Mouse (Mus musculus) layer of hippocampus, adult 9-10 months (tissue): Measurements from ENCODE around the gene Glis3.
A peak's percentile ranks its signal among the peaks of the same experiment; 100 is the strongest.

Experiments used
- DNase-seq: peaks from one replicate; pipeline ENCODE4 v3.0.0; 2022; ENCODE audit warnings: low spot score

The Glis3 gene

GRCm38 (mm10) chr19:28679776-28680391 is at the start of gene Glis3:
Glis3 (minus strand) TSS chr19:28680077.
- no peak for DNase-seq

- DNase-seq = peak; percentile 86
Observed at GRCm38 (mm10) chr19:28726161-28726880, 46.4 kb upstream of the Glis3 start.

GRCm38 (mm10) chr19:28724641-28725040 is 44.8 kb upstream of the Glis3 start:
- no peak for DNase-seq

DNA sequence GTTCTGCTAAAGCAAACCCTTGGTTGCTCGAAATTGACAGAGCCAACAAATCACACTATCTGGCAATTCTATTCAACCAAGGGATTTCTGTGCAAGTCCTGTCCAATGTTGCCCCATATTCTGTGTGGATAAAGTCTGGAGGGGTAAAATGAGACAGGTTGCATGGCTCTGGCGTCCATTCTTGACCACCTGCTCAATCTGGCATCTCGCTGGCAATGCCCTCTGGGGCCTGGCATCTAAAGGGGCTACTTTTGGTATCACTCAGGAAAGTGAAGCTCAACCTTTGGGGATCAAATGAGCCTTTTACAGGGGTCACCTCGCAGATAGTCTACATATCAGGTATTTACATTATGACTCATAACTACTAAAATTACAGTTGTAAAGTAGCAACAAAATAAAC is 42.7 kb upstream of the Glis3 start:
- no peak for DNase-seq

DNA sequence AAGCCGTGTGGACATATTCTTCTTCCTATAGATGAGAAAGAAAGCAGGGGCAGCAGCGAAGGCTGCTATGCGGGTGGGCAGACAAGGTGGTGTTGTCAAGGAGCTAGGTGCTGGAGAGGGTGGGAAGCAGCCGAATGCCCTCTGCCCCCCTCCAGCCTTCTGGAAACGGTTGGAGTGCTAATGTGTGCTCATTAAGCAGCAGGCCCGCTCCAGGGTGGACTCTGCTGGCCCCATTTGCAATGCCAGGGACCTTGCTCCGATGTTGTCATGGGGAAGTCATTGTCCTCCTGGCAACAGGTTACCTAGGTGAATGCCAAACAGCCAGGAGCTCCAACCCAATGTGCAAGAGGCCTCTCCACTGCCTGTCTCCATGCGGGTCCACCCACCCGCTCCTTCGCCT is 42.0 kb upstream of the Glis3 start:
- no peak for DNase-seq

- no peak for DNase-seq
Observed at GRCm38 (mm10) chr19:28720016-28720415, 40.1 kb upstream of the Glis3 start.

DNA sequence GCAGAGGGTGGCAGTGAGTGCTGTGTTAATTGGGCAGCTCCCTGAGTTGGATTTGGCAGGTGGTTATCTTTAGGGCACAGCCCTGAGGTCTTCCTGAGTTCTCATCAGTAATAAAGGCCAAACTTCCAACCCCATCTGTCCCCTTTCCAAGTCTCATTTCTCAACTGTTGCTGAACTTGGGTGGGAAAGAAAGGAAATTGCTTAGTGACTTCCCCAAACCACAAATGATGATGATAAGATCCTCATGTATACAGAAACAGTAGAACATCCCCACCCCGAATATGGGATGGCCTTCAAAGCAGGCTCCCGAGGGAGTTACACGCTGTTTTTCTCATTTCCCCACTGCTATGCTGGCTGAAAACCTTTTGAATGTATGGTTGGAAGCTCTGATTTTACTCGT is 34.8 kb upstream of the Glis3 start:
- DNase-seq = no peak

DNA sequence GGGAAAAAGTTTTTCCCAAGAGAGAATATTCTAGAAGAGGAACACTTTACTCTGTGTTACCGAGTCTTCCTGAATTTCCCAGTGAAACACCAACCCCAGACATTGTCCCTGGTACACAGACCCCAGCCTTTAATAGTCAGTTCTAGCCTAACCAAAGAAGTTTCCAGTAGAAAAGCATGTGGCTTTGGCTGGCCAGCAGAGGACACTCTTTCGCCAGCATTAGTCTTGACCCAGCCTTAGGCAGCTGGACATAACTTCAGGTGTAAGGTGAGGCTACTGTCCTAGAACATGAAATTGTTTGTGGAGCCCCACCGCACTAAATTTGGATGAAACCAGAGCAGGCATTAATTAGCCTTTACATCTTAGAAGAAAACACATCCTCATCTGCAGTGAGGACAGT is 17.8 kb upstream of the Glis3 start:
- DNase-seq = no peak

DNA sequence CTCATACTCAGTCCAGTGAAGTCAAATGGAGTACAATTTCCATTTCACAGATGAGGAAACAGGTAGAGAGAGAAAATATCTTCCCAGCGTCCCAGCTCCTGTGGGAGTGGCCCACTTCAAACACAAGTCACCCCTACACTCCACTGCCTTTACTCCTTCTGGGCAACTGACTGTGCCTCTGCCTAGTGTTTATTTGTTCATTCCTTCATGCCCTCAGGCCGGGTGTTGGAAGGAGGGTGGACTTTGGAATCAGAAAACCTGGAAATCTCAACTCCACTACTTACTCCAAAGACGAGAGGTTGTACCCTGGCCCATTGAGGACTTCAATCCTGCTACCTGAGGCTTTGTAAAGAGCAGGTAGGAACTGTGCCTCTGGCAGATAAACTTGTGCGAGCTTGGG is 6.5 kb upstream of the Glis3 start:
- no peak for DNase-seq

DNA sequence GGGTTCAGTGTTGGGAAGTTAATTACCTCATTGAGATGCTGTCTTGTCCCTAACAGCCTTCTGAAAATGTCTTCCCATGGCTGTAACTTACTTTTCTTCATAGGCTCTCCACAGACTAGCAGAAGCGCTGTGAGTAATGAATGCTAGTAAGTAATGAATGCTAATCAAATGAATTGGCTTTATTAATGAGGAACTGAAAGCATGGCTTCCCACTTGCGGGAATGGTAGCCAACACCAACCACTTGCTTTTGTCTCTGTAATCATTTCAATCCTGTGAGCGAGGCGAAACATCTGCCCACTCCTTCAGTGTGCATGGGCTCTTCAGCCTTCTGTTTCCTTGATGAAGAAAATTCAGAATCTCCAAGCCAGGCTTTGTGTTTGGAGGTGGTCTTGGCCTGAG is 5.6 kb upstream of the Glis3 start:
- no peak for DNase-seq

- no peak for DNase-seq
Observed at GRCm38 (mm10) chr19:28684347-28684746, 4.5 kb upstream of the Glis3 start.

DNA sequence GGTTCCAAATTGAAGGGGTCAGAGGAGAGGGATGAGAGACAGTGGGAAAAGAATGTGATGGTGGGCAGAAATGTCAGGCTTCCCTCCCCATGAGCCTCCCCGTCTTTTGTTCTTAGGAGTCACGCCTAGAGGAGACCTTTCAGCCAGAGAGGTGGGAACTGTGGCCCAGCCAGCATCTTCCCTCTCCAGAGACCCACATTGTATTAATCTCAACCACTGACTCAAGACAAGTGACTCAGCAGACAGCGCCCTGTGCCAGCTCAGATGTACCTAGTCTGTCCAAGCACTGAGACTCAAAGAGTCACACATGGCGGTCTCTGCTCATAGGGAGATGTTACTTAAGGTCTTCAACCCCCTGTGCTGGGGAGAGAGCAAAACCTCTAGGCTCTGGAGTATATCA is 3.5 kb upstream of the Glis3 start:
- no peak for DNase-seq

- DNase-seq = no peak
Observed at GRCm38 (mm10) chr19:28679291-28679775, 544 bp downstream of the Glis3 start.

DNA sequence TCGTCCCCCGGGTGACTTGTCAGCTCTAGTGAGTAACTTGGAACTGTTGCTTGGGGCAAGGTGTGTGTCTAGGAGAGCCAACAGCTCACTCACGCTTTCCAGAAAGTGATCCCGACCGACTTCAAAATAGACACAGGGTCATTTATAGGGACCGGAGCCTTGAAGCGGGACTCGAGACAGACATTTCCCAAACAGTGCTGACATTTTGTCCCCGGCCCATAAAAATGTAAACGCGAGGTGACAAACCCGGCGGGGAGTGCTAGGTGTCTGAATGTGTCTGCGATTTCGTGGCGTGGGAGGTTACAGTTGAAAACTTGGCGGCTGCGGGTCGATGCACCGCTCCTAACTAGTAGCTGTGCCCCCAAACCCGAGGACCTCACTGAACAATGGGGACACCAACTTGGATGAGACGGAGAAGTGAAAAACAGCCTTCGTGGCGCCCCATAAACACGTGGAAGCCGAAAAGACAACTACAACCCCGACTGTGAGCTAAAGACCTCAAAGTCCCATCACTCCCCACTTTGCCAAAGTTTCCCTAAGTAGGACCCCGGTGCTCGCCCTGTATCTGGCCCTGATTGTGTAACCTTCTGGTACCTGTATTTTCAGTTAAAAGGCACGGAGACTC is 1.1 kb downstream of the Glis3 start:
- DNase-seq = no peak

DNA sequence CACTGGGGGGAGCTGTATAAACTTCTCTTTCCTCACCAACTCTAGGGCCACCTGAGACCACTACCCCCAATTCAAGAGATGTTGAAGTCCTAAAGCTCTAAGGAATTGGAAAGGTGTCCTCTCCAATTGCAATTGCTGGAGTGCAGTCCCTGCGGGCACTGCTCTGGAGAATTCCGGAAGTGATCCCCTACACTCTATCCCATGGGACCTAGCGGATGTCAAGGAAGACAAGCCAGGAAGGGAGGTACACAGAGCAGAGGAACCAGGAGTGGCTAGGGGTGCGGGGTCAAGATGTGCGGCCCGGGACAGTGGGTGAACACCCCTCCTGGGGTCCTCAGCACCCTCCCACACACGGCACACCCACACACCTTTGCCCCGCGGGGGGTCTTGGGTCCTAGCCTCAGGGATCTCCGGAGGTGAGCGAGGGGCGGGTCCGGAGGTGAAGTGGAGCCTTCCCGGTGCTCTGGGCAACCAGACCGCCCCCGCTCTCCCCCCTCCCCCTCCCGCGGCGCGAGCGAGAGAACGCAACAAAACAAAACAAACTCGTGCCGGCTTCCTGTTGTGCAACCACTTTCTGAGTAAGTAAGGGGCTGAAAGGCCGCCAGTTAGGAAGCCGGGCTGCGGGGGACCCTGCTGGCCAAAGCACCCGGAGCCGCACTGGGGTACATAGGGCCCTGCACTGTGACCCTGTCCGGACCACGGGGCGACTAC is 2.0 kb downstream of the Glis3 start:
- DNase-seq = no peak

DNA sequence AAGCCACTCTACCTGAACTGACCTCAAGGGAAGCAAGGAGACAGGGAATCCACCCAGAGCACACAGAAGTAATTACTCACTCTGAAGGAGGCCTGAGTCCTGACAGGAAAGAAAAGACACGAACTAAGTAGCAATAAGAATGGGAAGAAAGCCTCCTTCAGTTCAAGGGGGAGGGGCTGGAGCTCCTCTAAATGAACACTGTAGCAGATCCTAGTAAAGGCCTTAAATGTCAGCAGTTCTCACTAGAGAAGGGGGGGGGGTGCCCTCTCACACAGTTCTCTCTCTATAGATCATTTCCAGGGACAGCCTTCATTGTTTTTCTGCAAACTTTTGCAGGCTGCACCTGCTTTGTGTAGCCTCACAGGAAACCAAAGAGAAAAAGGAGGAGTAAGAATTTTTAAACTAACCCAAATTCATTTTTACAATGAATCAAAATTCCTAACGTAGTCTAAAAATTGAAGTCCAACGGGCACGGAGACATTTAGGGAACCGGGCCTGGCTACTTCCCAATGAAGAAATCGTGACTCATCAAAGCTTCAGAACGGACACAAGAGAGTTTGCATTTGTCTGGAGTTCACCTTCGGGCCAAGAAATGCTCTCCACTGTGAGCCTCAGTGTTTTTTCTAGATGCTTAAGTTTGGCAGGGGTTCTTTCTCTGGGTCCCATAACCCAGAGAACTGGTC is 2.7 kb downstream of the Glis3 start:
- no peak for DNase-seq

DNA sequence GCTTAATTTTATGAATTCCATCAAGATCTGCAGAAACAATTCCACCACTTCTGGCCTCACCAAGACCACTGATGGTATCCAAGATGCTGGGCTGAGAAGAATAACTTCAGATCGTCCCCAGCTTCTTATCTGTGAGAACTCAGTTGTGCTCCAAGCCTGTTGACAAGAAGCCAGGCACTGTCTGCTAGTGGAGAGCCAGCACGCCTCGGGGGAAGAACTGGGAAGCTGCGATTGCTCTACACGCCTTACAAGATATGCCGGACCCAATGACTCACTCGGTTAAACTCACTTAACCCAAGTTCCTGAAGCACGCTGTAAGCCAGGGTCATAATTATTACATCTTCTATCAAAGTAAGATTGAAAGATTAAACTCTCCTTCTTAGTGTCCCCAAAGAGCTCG is 16.1 kb downstream of the Glis3 start:
- no peak for DNase-seq

DNA sequence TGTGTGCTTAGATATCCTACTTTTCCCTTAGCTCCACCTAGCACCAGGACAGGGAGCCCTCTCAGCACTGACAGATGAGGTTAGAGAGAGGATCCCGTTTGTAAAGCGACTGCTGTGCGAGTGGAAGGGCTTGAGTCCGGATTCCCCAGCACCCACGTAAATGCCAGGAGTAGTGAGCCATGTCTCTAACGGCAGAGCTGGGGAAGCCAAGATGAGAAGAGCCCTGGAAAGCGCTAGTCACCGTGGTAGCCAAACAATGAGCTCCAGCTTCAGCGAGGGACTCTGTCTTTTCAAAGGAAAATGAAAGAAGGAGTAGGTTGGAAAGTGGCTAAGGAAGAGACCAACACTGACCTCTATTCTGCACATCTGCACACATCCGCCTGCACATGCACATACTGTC is 16.7 kb downstream of the Glis3 start:
- DNase-seq = no peak

DNA sequence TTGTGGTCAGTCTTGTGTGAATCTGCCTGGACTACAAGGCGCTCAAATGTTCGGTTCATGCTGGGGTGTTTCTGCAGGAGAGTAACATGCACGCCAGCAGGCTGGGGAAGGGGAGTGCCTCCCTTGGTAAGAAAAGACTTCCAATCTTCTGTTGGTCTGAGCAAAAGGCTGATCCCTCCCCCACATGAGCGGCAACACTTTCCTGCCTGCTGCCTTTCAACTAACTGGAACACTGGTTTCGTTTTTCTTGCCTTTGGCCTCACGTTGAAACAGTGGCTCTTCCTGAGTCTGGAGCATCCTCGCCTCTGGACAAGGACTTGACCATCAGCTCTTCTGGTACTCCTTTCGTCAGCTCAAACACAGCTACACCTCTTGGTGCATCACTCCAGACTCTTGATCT is 17.4 kb downstream of the Glis3 start:
- no peak for DNase-seq

DNA sequence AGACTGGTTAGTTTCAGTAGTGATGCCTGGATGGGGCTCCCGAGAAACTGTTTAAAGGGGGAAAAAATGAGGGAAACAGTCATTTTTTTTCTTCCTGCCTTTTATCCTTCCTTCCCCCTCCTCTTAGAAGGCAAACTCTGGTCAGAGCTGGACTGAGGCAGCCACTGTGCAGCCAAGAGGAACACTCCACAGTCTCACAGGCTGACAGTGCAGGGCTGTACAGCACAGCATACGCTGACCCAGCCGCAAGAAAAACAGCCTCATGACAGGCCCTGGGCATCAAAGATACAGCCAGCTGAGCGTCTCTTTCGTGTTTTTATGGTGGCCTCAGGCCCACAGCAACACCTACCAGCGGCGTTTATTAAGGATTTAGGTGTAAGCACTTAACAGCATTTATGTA is 19.0 kb downstream of the Glis3 start:
- no peak for DNase-seq

GRCm38 (mm10) chr19:28657686-28658195 is 22.1 kb downstream of the Glis3 start:
- DNase-seq = no peak

DNA sequence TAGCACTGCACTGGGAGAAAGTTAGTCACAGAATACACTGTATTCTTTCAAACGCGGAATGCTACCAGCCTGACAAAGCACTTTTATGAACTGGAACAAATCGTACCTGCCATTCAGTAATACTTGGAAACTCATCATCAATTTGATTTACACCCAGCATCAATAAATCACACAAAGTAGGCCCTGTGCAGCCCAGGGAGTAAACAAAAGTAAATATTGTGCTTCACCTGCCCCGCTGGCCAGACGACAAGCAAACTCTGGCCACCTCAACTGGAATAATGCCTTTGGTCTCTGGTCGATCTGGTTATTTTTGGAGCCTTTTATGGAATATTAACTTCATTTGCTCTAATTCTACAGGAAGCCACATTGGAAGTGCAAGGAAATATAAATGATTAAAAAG is 23.0 kb downstream of the Glis3 start:
- DNase-seq = no peak
